Mouse (Mus musculus) kidney, adult 2 months (tissue): Measurements from ENCODE around the gene Sh3kbp1. TPM values are rescaled to one million over a fixed set of nuclear protein-coding genes. Genes with fewer than 3 reads are reported as not detected.

Experiments used
- DNase-seq: peaks from one replicate; pipeline ENCODE4 v3.0.0; 2021
- H3K27ac ChIP-seq: fragments of 200-500 bp; 2 replicates; pipeline ENCODE4 v1.5.1; 2012; ENCODE audit warnings: low read depth, low read length, control low read depth, inconsistent platforms; ENCODE audit not compliant: insufficient read depth
- H3K27me3 ChIP-seq: fragments of 200-500 bp; replicated peaks from 2 replicates; pipeline ENCODE4 v1.6.1; 2012; ENCODE audit warnings: mild to moderate bottlenecking, moderate library complexity, low read length, inconsistent platforms; ENCODE audit not compliant: control insufficient read depth, insufficient read depth
- H3K36me3 ChIP-seq: fragments of 200-500 bp; 2 replicates; pipeline ENCODE4 v1.6.1; 2012; ENCODE audit warnings: mild to moderate bottlenecking, moderate library complexity, low read length, inconsistent platforms; ENCODE audit not compliant: control insufficient read depth, insufficient read depth
- H3K4me1 ChIP-seq: fragments of 200-500 bp; 2 replicates; pipeline ENCODE4 v1.6.1; 2011; ENCODE audit warnings: low read length; ENCODE audit not compliant: control insufficient read depth, insufficient read depth
- H3K4me3 ChIP-seq: fragments of 200-500 bp; 2 replicates; pipeline ENCODE4 v1.5.1; 2011; ENCODE audit warnings: mild to moderate bottlenecking, low read depth, low read length, control low read depth; ENCODE audit not compliant: insufficient read depth
- CTCF ChIP-seq: fragments of 200-500 bp; conservative IDR thresholded peaks from 2 replicates; pipeline ENCODE4 v1.5.1; 2011; ENCODE audit warnings: low read depth, mild to moderate bottlenecking, control low read depth, low read length, moderate library complexity, mixed read lengths; ENCODE audit not compliant: insufficient read depth, insufficient read length
- POLR2A ChIP-seq: fragments of 200-500 bp; IDR thresholded peaks from one replicate; pipeline ENCODE4 v1.6.1; 2011; ENCODE audit warnings: low read depth, low read length, control low read depth
- whole genome bisulfite sequencing: fragments of 180-500 bp; shearing (Covaris S2); methylation state at CpG from one replicate; pipeline ENCODE4 v1.1.7; 2018; 5-methylcytosine and 5-hydroxymethylcytosine counted together
- polyA plus RNA-seq: library from polyadenylated mRNA; depleted of rRNA; stranded (reverse); fragments of >200 nt; gene quantifications from 2 replicates; pipeline ENCODE4 v1.2.3, GENCODE M21; 2012

The Sh3kbp1 gene
- polyA plus RNA-seq, 1 experiment: 9.4 TPM

- no peaks in the 10 kb centered on the region for H3K36me3 ChIP-seq
- no peak for DNase-seq
- WGBS: 71% methylated on average over 1 of the region's 1 CpGs
- H3K4me3 ChIP-seq: no peak overlapping the region
- H3K27ac ChIP-seq: no peak overlapping the region
- no peaks in the 10 kb centered on the region for H3K27me3 ChIP-seq
- TF ChIP-seq CTCF (no peak), POLR2A (no peak)
- no peaks in the 10 kb centered on the region for H3K4me1 ChIP-seq
These were observed 138.8 kb downstream of the Sh3kbp1 start for GRCm38 (mm10) chrX:159765850-159766249.

GRCm38 (mm10) chrX:159769005-159769404 is 141.9 kb downstream of the Sh3kbp1 start:
- TF ChIP-seq CTCF (no peak), POLR2A (no peak)
- no peak for DNase-seq
- no peak overlapping the region for H3K27ac ChIP-seq
- H3K27me3 ChIP-seq: no peaks in the 10 kb centered on the region
- H3K36me3 ChIP-seq: no peaks in the 10 kb centered on the region
- H3K4me1 ChIP-seq: no peaks in the 10 kb centered on the region
- WGBS: 88% methylated on average over 2 of the region's 2 CpGs
- H3K4me3 ChIP-seq: no peak overlapping the region

GRCm38 (mm10) chrX:159769773-159770172 is 142.7 kb downstream of the Sh3kbp1 start:
- Histone ChIP-seq H3K4me1 (no peaks in the 10 kb centered on the region), H3K27me3 (no peaks in the 10 kb centered on the region), H3K27ac (no peak overlapping the region), H3K4me3 (no peak overlapping the region), H3K36me3 (no peaks in the 10 kb centered on the region)
- WGBS: 89% methylated on average over 3 of the region's 3 CpGs
- DNase-seq: no peak
- TF ChIP-seq CTCF (no peak), POLR2A (no peak)

GRCm38 (mm10) chrX:159772137-159772536 is 145.1 kb downstream of the Sh3kbp1 start:
- Histone ChIP-seq H3K4me1 (no peaks in the 10 kb centered on the region), H3K36me3 (no peaks in the 10 kb centered on the region), H3K4me3 (no peak overlapping the region), H3K27ac (no peak overlapping the region), H3K27me3 (no peaks in the 10 kb centered on the region)
- no peak for TF ChIP-seq POLR2A
- no peak for TF ChIP-seq CTCF
- WGBS: 52% methylated on average over 4 of the region's 4 CpGs
- no peak for DNase-seq

- no peaks in the 10 kb centered on the region for H3K36me3 ChIP-seq
- TF ChIP-seq CTCF (no peak), POLR2A (no peak)
- H3K4me1 ChIP-seq: no peaks in the 10 kb centered on the region
- no peak overlapping the region for H3K4me3 ChIP-seq
- 94% methylated on average over 4 of the region's 4 CpGs for WGBS
- H3K27me3 ChIP-seq: no peaks in the 10 kb centered on the region
- DNase-seq: no peak
- no peak overlapping the region for H3K27ac ChIP-seq
These were observed 148.0 kb downstream of the Sh3kbp1 start for GRCm38 (mm10) chrX:159775042-159775441.

- Histone ChIP-seq H3K4me1 (no peaks in the 10 kb centered on the region), H3K36me3 (no peaks in the 10 kb centered on the region), H3K4me3 (no peak overlapping the region), H3K27ac (no peak overlapping the region), H3K27me3 (no peaks in the 10 kb centered on the region)
- 83% methylated on average over 1 of the region's 1 CpGs for WGBS
- TF ChIP-seq POLR2A (no peak), CTCF (no peak)
- DNase-seq: no peak
These were observed 151.7 kb downstream of the Sh3kbp1 start for GRCm38 (mm10) chrX:159778787-159779186.

GRCm38 (mm10) chrX:159790516-159790915 is 163.4 kb downstream of the Sh3kbp1 start:
- H3K36me3 ChIP-seq: no peaks in the 10 kb centered on the region
- 50% methylated on average over 3 of the region's 3 CpGs for WGBS
- H3K4me3 ChIP-seq: no peak overlapping the region
- H3K27ac ChIP-seq: no peak overlapping the region
- no peak for DNase-seq
- H3K27me3 ChIP-seq: no peaks in the 10 kb centered on the region
- TF ChIP-seq POLR2A (no peak), CTCF (no peak)
- no peaks in the 10 kb centered on the region for H3K4me1 ChIP-seq
